Mouse (Mus musculus): ENCODE results near the gene Actl10.

GRCm38 (mm10) chr2:154567766-154568165 lies 16.2 kb downstream of the Actl10 start:
- TF ChIP-seq POLR2A (IDR thresholded peaks at IDR 0.05; ENCODE audit: borderline replicate concordance, extremely low read depth, insufficient read depth, insufficient read length, poor library complexity, severe bottlenecking): no peak
- no peak for TF ChIP-seq CTCF (IDR thresholded peaks at IDR 0.05; ENCODE audit: borderline replicate concordance, extremely low read depth, insufficient read depth, insufficient read length)
